ENCODE assay signal across 13 mouse cellular contexts in the genomic region with DNA sequence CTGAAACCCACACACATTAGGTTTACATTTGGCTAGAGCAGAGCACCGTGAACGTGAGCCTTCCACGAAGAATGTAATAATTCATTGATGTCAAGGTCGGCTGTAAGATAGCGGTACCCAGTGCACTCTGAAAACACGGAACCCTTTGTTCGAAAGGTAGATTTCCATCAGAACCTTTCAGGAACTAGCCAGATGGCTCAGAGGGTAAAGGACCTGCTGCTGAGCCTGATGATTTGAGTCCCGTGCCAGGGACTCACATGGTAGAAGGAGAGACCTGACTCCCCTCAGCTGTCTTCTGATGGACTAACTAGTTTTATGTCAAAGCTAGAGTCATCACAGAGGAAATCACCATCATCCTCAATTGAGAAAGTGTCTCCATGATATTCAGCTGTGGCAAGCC. TPM values are rescaled to one million over a fixed set of nuclear protein-coding genes. Genes with fewer than 3 reads are reported as not detected.
DNase-seq lines count a peak whose midpoint lies in the region.
"Had no signal": no experiment of that assay in that cellular context is flagged by ENCODE, and none has a peak within 500 bp of the region (broad histone marks: within the 10 kb centered on the region; RNA-seq: fewer than 3 reads in every experiment).

No protein-coding gene starts in this region.

- peak; percentile 19 to 57 for DNase-seq in adrenal gland, adult (ENCODE audit: inconsistent age in 2 of 2, low spot score in 1 of 2)
- no peak for DNase-seq in adrenal gland, postnatal 14 days
- DNase-seq in heart, adult 11 months, result peak; percentile 81
- no peak for DNase-seq in heart, adult 18-20 months
- DNase-seq in testis, postnatal 14 days (ENCODE audit: low spot score), result peak; percentile 16
- DNase-seq in testis, postnatal 10 days (ENCODE audit: low spot score), result no peak
- DNase-seq: adrenal gland, postnatal 10 days; adrenal gland, postnatal 36 days; cerebellum, adult 11-12 months; cerebellum, adult 2 months; cerebellum, adult 9-10 months; cerebellum, postnatal 25 days; forebrain, postnatal 0 days had no signal

RNA-seq across cellular contexts. Expression of a gene that starts 31.6 kb away (rescaled TPM):
- total RNA-seq in adrenal gland, postnatal 14 days (2021), result 216 and 228 TPM in 2 replicates
- total RNA-seq in heart, adult 18-20 months (2021), result 100 to 1,000 TPM; 269 TPM

RNA-seq across cellular contexts. Expression of a gene that starts 41.7 kb away (rescaled TPM):
- 151 and 163 TPM in 2 replicates for total RNA-seq in adrenal gland, postnatal 14 days (2021)
- 100 to 1,000 TPM; 102 to 120 TPM for total RNA-seq in heart, adult 18-20 months (2021)

Comparison
In these comparisons a context has a peak if more than half of its experiments do, and no peak if none do; other contexts are left out.
1. DNase-seq: peak in adrenal gland, adult (2 of 2), heart, adult 11 months (single experiment) and testis, postnatal 14 days (single experiment); none in adrenal gland, postnatal 14 days (single experiment), heart, adult 18-20 months (0 of 2) and testis, postnatal 10 days (single experiment).